Mouse (Mus musculus) midbrain, postnatal 0 days (tissue): ENCODE measurements around the gene Kti12. TPM values are rescaled to one million over a fixed set of nuclear protein-coding genes. Genes with fewer than 3 reads are reported as not detected.

Experiments used
- ATAC-seq: fragments of 200-750 bp; cut with Nextera tagmentation; 2 replicates; pipeline ENCODE4 v1.8.0; 2017; ENCODE audit warnings: moderate number of reproducible peaks, mild to moderate bottlenecking, moderate TSS enrichment, moderate library complexity; ENCODE audit not compliant: low FRiP score
- DNase-seq: peaks from one replicate; pipeline ENCODE4 v3.0.0-alpha.2; 2015; ENCODE audit warnings: low spot score
- H3K27ac ChIP-seq: fragments of 300-500 bp; sonication (generic); 2 replicates; pipeline ENCODE4 v1.5.1; 2014; ENCODE audit warnings: low read depth, mild to moderate bottlenecking, low read length, mixed read lengths
- H3K27me3 ChIP-seq: fragments of 300-500 bp; sonication (generic); 2 replicates; pipeline ENCODE4 v1.6.1; 2014; ENCODE audit warnings: low read length, control low read depth, mixed read lengths; ENCODE audit not compliant: insufficient read depth
- H3K36me3 ChIP-seq: fragments of 300-500 bp; sonication (generic); 2 replicates; pipeline ENCODE4 v1.6.1; 2014; ENCODE audit warnings: low read length, control low read depth, mixed read lengths; ENCODE audit not compliant: insufficient read depth
- H3K4me1 ChIP-seq: fragments of 300-500 bp; sonication (generic); 2 replicates; pipeline ENCODE4 v1.6.1; 2014; ENCODE audit warnings: mild to moderate bottlenecking, control low read depth, antibody characterized with exemption, low read length, mixed read lengths; ENCODE audit not compliant: insufficient read depth
- H3K4me2 ChIP-seq: fragments of 300-500 bp; sonication (generic); 2 replicates; pipeline ENCODE4 v1.6.1; 2014; ENCODE audit warnings: low read depth, mild to moderate bottlenecking, low read length, mixed read lengths; ENCODE audit not compliant: poor library complexity, severe bottlenecking
- H3K4me3 ChIP-seq: fragments of 300-500 bp; sonication (generic); 2 replicates; pipeline ENCODE4 v1.5.1; 2014; ENCODE audit warnings: low read depth, mild to moderate bottlenecking, low read length, moderate library complexity
- H3K9ac ChIP-seq: fragments of 300-500 bp; sonication (generic); replicated peaks from 2 replicates; pipeline ENCODE4 v1.6.1; 2014; ENCODE audit warnings: mild to moderate bottlenecking, low read length, moderate library complexity, mixed read lengths; ENCODE audit not compliant: poor library complexity, severe bottlenecking
- H3K9me3 ChIP-seq: fragments of 300-500 bp; sonication (generic); 2 replicates; pipeline ENCODE4 v1.6.1; 2016; ENCODE audit warnings: low read length, control low read depth
- CTCF ChIP-seq: IDR thresholded peaks from 2 replicates; pipeline ENCODE4 v1.5.1; 2016; ENCODE audit warnings: antibody characterized with exemption, mild to moderate bottlenecking
- WGBS: fragments of 180-500 bp; shearing (Covaris S2); extraction: QIAGEN DNeasy Blood & Tissue Kit; methylation state at CpG from one replicate; pipeline ENCODE4 v1.1.7; 2014; 5-methylcytosine and 5-hydroxymethylcytosine counted together
- polyA plus RNA-seq: library from polyadenylated mRNA; unstranded; fragments of >200 nt; fragmentation: Nextera tagmentation; extraction: Ambion mirVana; gene quantifications from 2 replicates; pipeline ENCODE4 v1.2.1, GENCODE M21; 2015
- total RNA-seq: library from RNA; depleted of rRNA; stranded (reverse); fragments of >200 nt; gene quantifications from 2 replicates; pipeline ENCODE4 v1.2.3, GENCODE M21; 2014

The Kti12 gene
- total and polyA plus RNA-seq, 2 experiments from 2014 or later, result 21.2 to 34.4 TPM

GRCm38 (mm10) chr4:108826096-108826495, 21.5 kb upstream of the Kti12 start:
- no peak for ATAC-seq
- Histone ChIP-seq H3K4me1 (no peaks in the 10 kb centered on the region), H3K4me3 (no peak overlapping the region), H3K4me2 (no peak overlapping the region), H3K9ac (no peak overlapping the region), H3K9me3 (no peaks in the 10 kb centered on the region), H3K27ac (no peak overlapping the region), H3K27me3 (no peaks in the 10 kb centered on the region), H3K36me3 (peaks cover 19% of the 10 kb centered on the region)
- no peak for DNase-seq
- 81% methylated on average over 1 of the region's 1 CpGs for WGBS
- TF ChIP-seq CTCF, result no peak

GRCm38 (mm10) chr4:108826643-108827042, 20.9 kb upstream of the Kti12 start:
- peaks cover 19% of the 10 kb centered on the region for H3K36me3 ChIP-seq
- no peak for DNase-seq
- H3K4me2 ChIP-seq, result no peak overlapping the region
- no peaks in the 10 kb centered on the region for H3K27me3 ChIP-seq
- H3K4me3 ChIP-seq, result no peak overlapping the region
- no peak for ATAC-seq
- no peak for TF ChIP-seq CTCF
- 87% methylated on average over 2 of the region's 2 CpGs for WGBS
- H3K27ac ChIP-seq, result no peak overlapping the region
- no peaks in the 10 kb centered on the region; the same call in 1 of the 2 replicates for H3K4me1 ChIP-seq
- no peak overlapping the region for H3K9ac ChIP-seq
- H3K9me3 ChIP-seq, result no peaks in the 10 kb centered on the region

GRCm38 (mm10) chr4:108830698-108831097, 16.9 kb upstream of the Kti12 start:
- Histone ChIP-seq H3K27ac (no peak overlapping the region), H3K36me3 (peaks cover 9% of the 10 kb centered on the region), H3K27me3 (no peaks in the 10 kb centered on the region), H3K9ac (no peak overlapping the region; the same call in 1 of the 2 replicates), H3K4me1 (no peaks in the 10 kb centered on the region; the same call in 1 of the 2 replicates), H3K9me3 (no peaks in the 10 kb centered on the region), H3K4me2 (no peak overlapping the region), H3K4me3 (no peak overlapping the region)
- no peak for DNase-seq
- 88% methylated on average over 1 of the region's 1 CpGs for WGBS
- no peak for TF ChIP-seq CTCF
- no peak for ATAC-seq

- Histone ChIP-seq H3K4me1 (no peaks in the 10 kb centered on the region; the same call in 1 of the 2 replicates), H3K9ac (peak within 1 kb of the TSS; percentile 99), H3K4me3 (peak within 1 kb of the TSS; percentile 95), H3K36me3 (peaks cover 4% of the 10 kb centered on the region; the same call in 1 of the 2 replicates), H3K27me3 (no peaks in the 10 kb centered on the region), H3K4me2 (peak within 1 kb of the TSS; percentile 81), H3K9me3 (no peaks in the 10 kb centered on the region), H3K27ac (peak within 1 kb of the TSS; percentile 99)
- ATAC-seq, result peak; percentile 95
- DNase-seq, result peak; percentile 97
- WGBS, result under 1% methylated on average over 70 of the region's 73 CpGs
- no peak for TF ChIP-seq CTCF
Measured at GRCm38 (mm10) chr4:108832916-108833827, 14.4 kb upstream of the Kti12 start, which contains the start of gene Btf3l4. Gene Btf3l4, minus strand, starts transcription at chr4:108833614.

- peak overlapping the region; percentile 99 for H3K27ac ChIP-seq
- H3K9me3 ChIP-seq, result no peaks in the 10 kb centered on the region
- H3K4me3 ChIP-seq, result peak overlapping the region; percentile 95
- peaks cover 2% of the 10 kb centered on the region; the same call in 1 of the 2 replicates for H3K36me3 ChIP-seq
- no peak for TF ChIP-seq CTCF
- DNase-seq (no peak), ATAC-seq (no peak)
- no peaks in the 10 kb centered on the region for H3K27me3 ChIP-seq
- peak overlapping the region; percentile 99 for H3K9ac ChIP-seq
- H3K4me1 ChIP-seq, result no peaks in the 10 kb centered on the region; the same call in 1 of the 2 replicates
- WGBS, result 0% methylated on average over 6 of the region's 6 CpGs
- peak overlapping the region; percentile 81 for H3K4me2 ChIP-seq
Measured at GRCm38 (mm10) chr4:108833828-108834114, 13.8 kb upstream of the Kti12 start.
